Mouse (Mus musculus): ENCODE results near the gene Them4. TPM values are rescaled to one million over a fixed set of nuclear protein-coding genes. Genes with fewer than 3 reads are reported as not detected.

Gene Them4
- total and polyA plus RNA-seq, 2 experiments from 2014 or later = 28.7 to 72.9 TPM

- WGBS = 36% methylated on average over 7 of the region's 7 CpGs
- H3K4me2 ChIP-seq (ENCODE audit: low read depth, low read length, poor library complexity, severe bottlenecking) = peak overlapping the region; percentile 52
- peak overlapping the region; percentile 78 for H3K27ac ChIP-seq (ENCODE audit: low read depth, low read length)
- peak overlapping the region; percentile 66 for H3K4me3 ChIP-seq (ENCODE audit: low read depth, low read length)
- TF ChIP-seq CTCF (IDR thresholded peaks at IDR 0.05) = no peak
- H3K4me1 ChIP-seq (ENCODE audit: insufficient read depth, low read length) = 0 out of 2 replicates have a peak, but pooled peaks cover 3% of the 10 kb centered on the region
- DNase-seq (ENCODE audit: low spot score) = peak; percentile 11
- no peaks in the 10 kb centered on the region for H3K27me3 ChIP-seq (ENCODE audit: insufficient read depth, low read length)
- ATAC-seq (ENCODE audit: low FRiP score) = no peak
- H3K9ac ChIP-seq (replicated peaks; ENCODE audit: low read length, poor library complexity, severe bottlenecking) = peak overlapping the region; percentile 86
- H3K36me3 ChIP-seq (ENCODE audit: insufficient read depth, low read length) = no peaks in the 10 kb centered on the region
- no peaks in the 10 kb centered on the region for H3K9me3 ChIP-seq (ENCODE audit: low read length)
These were observed 602 bp downstream of the Them4 start for GRCm38 (mm10) chr3:94310491-94310890.

- 0 out of 2 replicates have a peak overlapping the region, but pooled peaks have one; percentile 78 for H3K27ac ChIP-seq (ENCODE audit: low read depth, low read length)
- peak overlapping the region; percentile 52 for H3K4me2 ChIP-seq (ENCODE audit: low read depth, low read length, poor library complexity, severe bottlenecking)
- WGBS = 70% methylated on average over 6 of the region's 6 CpGs
- H3K4me3 ChIP-seq (ENCODE audit: low read depth, low read length) = peak overlapping the region; percentile 66
- no peaks in the 10 kb centered on the region for H3K27me3 ChIP-seq (ENCODE audit: insufficient read depth, low read length)
- H3K9ac ChIP-seq (replicated peaks; ENCODE audit: low read length, poor library complexity, severe bottlenecking) = 0 out of 2 replicates have a peak overlapping the region, but pooled peaks have one; percentile 86
- no peaks in the 10 kb centered on the region for H3K9me3 ChIP-seq (ENCODE audit: low read length)
- no peak for TF ChIP-seq CTCF (IDR thresholded peaks at IDR 0.05)
- DNase-seq (ENCODE audit: low spot score) (peak; percentile 2), ATAC-seq (ENCODE audit: low FRiP score) (no peak)
- no peaks in the 10 kb centered on the region for H3K36me3 ChIP-seq (ENCODE audit: insufficient read depth, low read length)
- 0 out of 2 replicates have a peak, but pooled peaks cover 3% of the 10 kb centered on the region for H3K4me1 ChIP-seq (ENCODE audit: insufficient read depth, low read length)
These were observed 1.0 kb downstream of the Them4 start for GRCm38 (mm10) chr3:94310911-94311310.

DNA sequence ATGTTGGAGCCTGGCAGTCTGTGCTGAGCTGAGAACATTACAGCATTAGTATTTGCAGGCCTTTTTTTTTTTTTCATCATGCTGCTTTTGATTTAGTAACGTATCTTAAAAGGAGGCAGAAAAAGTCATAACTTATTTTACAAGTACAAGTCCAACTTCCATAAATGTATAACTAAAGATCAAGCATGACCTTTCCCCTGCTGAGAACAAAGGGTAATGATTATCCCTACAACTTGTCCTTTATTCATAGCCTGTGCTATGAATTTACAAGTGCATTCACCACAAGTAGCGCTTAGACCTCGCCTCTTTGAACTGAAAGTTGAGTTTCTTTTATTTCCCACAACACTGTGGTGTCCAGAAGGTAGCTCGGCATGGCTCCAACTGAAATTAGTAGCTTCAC lies 1.5 kb downstream of the Them4 start:
- DNase-seq (ENCODE audit: low spot score) (no peak), ATAC-seq (ENCODE audit: low FRiP score) (no peak)
- 78% methylated on average over 4 of the region's 4 CpGs for WGBS
- peak overlapping the region; percentile 52 for H3K4me2 ChIP-seq (ENCODE audit: low read depth, low read length, poor library complexity, severe bottlenecking)
- 0 out of 2 replicates have a peak, but pooled peaks cover 3% of the 10 kb centered on the region for H3K4me1 ChIP-seq (ENCODE audit: insufficient read depth, low read length)
- no peaks in the 10 kb centered on the region for H3K36me3 ChIP-seq (ENCODE audit: insufficient read depth, low read length)
- no peak overlapping the region for H3K27ac ChIP-seq (ENCODE audit: low read depth, low read length)
- H3K4me3 ChIP-seq (ENCODE audit: low read depth, low read length) = peak overlapping the region; percentile 66
- no peak overlapping the region for H3K9ac ChIP-seq (replicated peaks; ENCODE audit: low read length, poor library complexity, severe bottlenecking)
- TF ChIP-seq CTCF (IDR thresholded peaks at IDR 0.05) = no peak
- H3K9me3 ChIP-seq (ENCODE audit: low read length) = no peaks in the 10 kb centered on the region
- H3K27me3 ChIP-seq (ENCODE audit: insufficient read depth, low read length) = no peaks in the 10 kb centered on the region

DNA sequence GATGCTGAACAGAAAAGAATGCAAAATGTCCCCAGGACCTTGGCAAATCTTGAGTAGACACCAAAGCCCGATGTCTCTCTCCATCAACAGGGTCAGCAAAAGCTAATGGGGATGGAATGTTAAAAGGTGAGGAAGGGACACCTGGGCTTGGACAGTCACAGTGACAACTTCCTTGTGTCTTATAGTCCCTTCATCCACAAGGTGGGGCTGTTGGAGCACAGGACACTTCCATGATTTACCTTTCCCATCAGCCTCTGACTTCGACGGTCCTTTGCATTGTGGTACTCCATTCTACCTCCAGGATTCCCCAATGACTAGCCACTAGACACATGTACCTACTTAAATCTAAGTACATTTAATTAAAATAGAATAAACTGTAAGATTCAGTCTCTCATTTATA lies 18.8 kb downstream of the Them4 start:
- DNase-seq (ENCODE audit: low spot score) = peak; percentile 17
- Histone ChIP-seq H3K27me3 (ENCODE audit: insufficient read depth, low read length) (no peaks in the 10 kb centered on the region), H3K4me2 (ENCODE audit: low read depth, low read length, poor library complexity, severe bottlenecking) (no peak overlapping the region), H3K9ac (replicated peaks; ENCODE audit: low read length, poor library complexity, severe bottlenecking) (no peak overlapping the region), H3K9me3 (ENCODE audit: low read length) (no peaks in the 10 kb centered on the region), H3K36me3 (ENCODE audit: insufficient read depth, low read length) (peaks cover 33% of the 10 kb centered on the region), H3K4me3 (ENCODE audit: low read depth, low read length) (no peak overlapping the region), H3K4me1 (ENCODE audit: insufficient read depth, low read length) (no peaks in the 10 kb centered on the region), H3K27ac (ENCODE audit: low read depth, low read length) (no peak overlapping the region)
- no peak for ATAC-seq (ENCODE audit: low FRiP score)
- 71% methylated on average over 3 of the region's 3 CpGs for WGBS
- TF ChIP-seq CTCF (IDR thresholded peaks at IDR 0.05) = peak; percentile 49

DNA sequence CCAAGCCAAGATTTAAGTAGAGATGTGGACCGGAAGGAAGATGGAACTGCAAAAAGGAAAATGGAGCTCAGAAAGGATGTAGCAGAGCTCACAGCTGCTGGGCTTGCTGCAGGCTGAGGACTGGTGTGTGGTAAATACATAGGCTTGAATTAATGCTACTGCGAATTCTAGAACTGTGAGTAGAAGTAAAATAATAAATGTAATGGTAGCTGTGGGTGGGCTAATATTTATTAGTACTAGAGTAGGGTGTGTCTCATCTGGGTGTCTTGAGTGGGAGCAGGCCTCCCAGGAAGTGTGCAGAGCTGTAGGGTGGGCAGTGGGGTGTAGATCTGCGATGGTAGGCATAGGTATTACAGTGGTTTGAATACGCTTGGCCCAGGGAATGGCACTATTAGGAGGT lies 24.6 kb downstream of the Them4 start:
- DNase-seq (ENCODE audit: low spot score) = no peak
- no peak for ATAC-seq (ENCODE audit: low FRiP score)
- Histone ChIP-seq H3K36me3 (ENCODE audit: insufficient read depth, low read length) (peaks cover 15% of the 10 kb centered on the region), H3K4me3 (ENCODE audit: low read depth, low read length) (no peak overlapping the region), H3K4me2 (ENCODE audit: low read depth, low read length, poor library complexity, severe bottlenecking) (no peak overlapping the region), H3K27me3 (ENCODE audit: insufficient read depth, low read length) (no peaks in the 10 kb centered on the region), H3K27ac (ENCODE audit: low read depth, low read length) (no peak overlapping the region), H3K9ac (replicated peaks; ENCODE audit: low read length, poor library complexity, severe bottlenecking) (no peak overlapping the region), H3K4me1 (ENCODE audit: insufficient read depth, low read length) (no peaks in the 10 kb centered on the region), H3K9me3 (ENCODE audit: low read length) (no peaks in the 10 kb centered on the region)
- no peak for TF ChIP-seq CTCF (IDR thresholded peaks at IDR 0.05)
- WGBS = 90% methylated on average over 4 of the region's 4 CpGs

GRCm38 (mm10) chr3:94338522-94338921 lies 28.6 kb downstream of the Them4 start:
- Histone ChIP-seq H3K4me1 (ENCODE audit: insufficient read depth, low read length) (no peaks in the 10 kb centered on the region), H3K27me3 (ENCODE audit: insufficient read depth, low read length) (no peaks in the 10 kb centered on the region)
- 86% methylated on average over 3 of the region's 3 CpGs for WGBS

More at GRCm38 (mm10) chr3:94338522-94338921, 28.6 kb downstream of the Them4 start:
- no peak overlapping the region for H3K27ac ChIP-seq (ENCODE audit: low read depth, low read length)
- ATAC-seq (ENCODE audit: low FRiP score) = no peak
- no peak overlapping the region for H3K4me3 ChIP-seq (ENCODE audit: low read depth, low read length)
- no peak overlapping the region for H3K9ac ChIP-seq (replicated peaks; ENCODE audit: low read length, poor library complexity, severe bottlenecking)
- TF ChIP-seq CTCF (IDR thresholded peaks at IDR 0.05) = no peak
- H3K36me3 ChIP-seq (ENCODE audit: insufficient read depth, low read length) = no peaks in the 10 kb centered on the region
- no peaks in the 10 kb centered on the region for H3K9me3 ChIP-seq (ENCODE audit: low read length)
- no peak overlapping the region for H3K4me2 ChIP-seq (ENCODE audit: low read depth, low read length, poor library complexity, severe bottlenecking)
- DNase-seq (ENCODE audit: low spot score) = no peak

All from midbrain, postnatal 0 days (tissue).